Mouse (Mus musculus) forebrain, embryonic 12.5 days (tissue): ENCODE data around the gene Triobp. TPM values are rescaled to one million over a fixed set of nuclear protein-coding genes. Genes with fewer than 3 reads are reported as not detected.

Experiments
- ATAC-seq: fragments of 200-750 bp; cut with Nextera tagmentation; 2 replicates; pipeline ENCODE4 v1.8.0; 2017; ENCODE audit warnings: moderate TSS enrichment; ENCODE audit not compliant: low FRiP score
- H3K27ac ChIP-seq: fragments of 300-500 bp; sonication (generic); 2 replicates; pipeline ENCODE4 v1.5.1; 2016; ENCODE audit warnings: mild to moderate bottlenecking
- H3K27me3 ChIP-seq: fragments of 300-500 bp; sonication (generic); 2 replicates; pipeline ENCODE4 v1.6.1; 2016; ENCODE audit warnings: mild to moderate bottlenecking
- H3K36me3 ChIP-seq: fragments of 300-500 bp; sonication (generic); replicated peaks from 2 replicates; pipeline ENCODE4 v1.6.1; 2016; ENCODE audit warnings: mild to moderate bottlenecking
- H3K4me1 ChIP-seq: fragments of 300-500 bp; sonication (generic); 2 replicates; pipeline ENCODE4 v1.6.1; 2016
- H3K4me2 ChIP-seq: fragments of 300-500 bp; sonication (generic); 2 replicates; pipeline ENCODE4 v1.6.1; 2016; ENCODE audit warnings: mild to moderate bottlenecking, moderate library complexity
- H3K4me3 ChIP-seq: fragments of 300-500 bp; sonication (generic); replicated peaks from 2 replicates; pipeline ENCODE4 v1.5.1; 2016; ENCODE audit warnings: mild to moderate bottlenecking
- H3K9ac ChIP-seq: fragments of 300-500 bp; sonication (generic); 2 replicates; pipeline ENCODE4 v1.6.1; 2016; ENCODE audit warnings: mild to moderate bottlenecking
- H3K9me3 ChIP-seq: fragments of 300-500 bp; sonication (generic); 2 replicates; pipeline ENCODE4 v1.6.1; 2016
- WGBS: fragments of 180-500 bp; shearing (Covaris S2); methylation state at CpG from one replicate; pipeline ENCODE4 v1.1.7; 2016; 5-methylcytosine and 5-hydroxymethylcytosine counted together
- polyA plus RNA-seq: library from polyadenylated mRNA; unstranded; fragments of >200 nt; fragmentation: Nextera tagmentation; extraction: Ambion mirVana; gene quantifications from 2 replicates; pipeline ENCODE4 v1.2.1, GENCODE M21; 2016

Triobp gene
- polyA plus RNA-seq, 1 experiment from 2014 or later = 40.4 TPM

- H3K27me3 ChIP-seq = no peaks in the 10 kb centered on the region
- H3K4me1 ChIP-seq = peaks cover 35% of the 10 kb centered on the region
- peak; percentile 89 for ATAC-seq
- peak overlapping the region; percentile 77 for H3K27ac ChIP-seq
- H3K4me2 ChIP-seq = peak overlapping the region; percentile 86
- H3K9me3 ChIP-seq = no peaks in the 10 kb centered on the region
- H3K4me3 ChIP-seq = peak overlapping the region; percentile 83
- peak overlapping the region; percentile 71 for H3K9ac ChIP-seq
- no peaks in the 10 kb centered on the region for H3K36me3 ChIP-seq
- WGBS = under 1% methylated on average over 61 of the region's 67 CpGs
Observed at GRCm38 (mm10) chr15:78982658-78983435, 35.3 kb downstream of the Triobp start.

GRCm38 (mm10) chr15:78983436-78984285 lies 36.1 kb downstream of the Triobp start:
- peak overlapping the region; percentile 71 for H3K9ac ChIP-seq
- peak overlapping the region; percentile 77 for H3K27ac ChIP-seq
- H3K4me1 ChIP-seq = peaks cover 40% of the 10 kb centered on the region
- H3K9me3 ChIP-seq = no peaks in the 10 kb centered on the region
- WGBS = under 1% methylated on average over 21 of the region's 21 CpGs
- ATAC-seq = peak; percentile 57
- peak overlapping the region; percentile 86 for H3K4me2 ChIP-seq
- peaks cover 7% of the 10 kb centered on the region for H3K36me3 ChIP-seq
- no peaks in the 10 kb centered on the region for H3K27me3 ChIP-seq
- peak overlapping the region; percentile 83 for H3K4me3 ChIP-seq

DNA sequence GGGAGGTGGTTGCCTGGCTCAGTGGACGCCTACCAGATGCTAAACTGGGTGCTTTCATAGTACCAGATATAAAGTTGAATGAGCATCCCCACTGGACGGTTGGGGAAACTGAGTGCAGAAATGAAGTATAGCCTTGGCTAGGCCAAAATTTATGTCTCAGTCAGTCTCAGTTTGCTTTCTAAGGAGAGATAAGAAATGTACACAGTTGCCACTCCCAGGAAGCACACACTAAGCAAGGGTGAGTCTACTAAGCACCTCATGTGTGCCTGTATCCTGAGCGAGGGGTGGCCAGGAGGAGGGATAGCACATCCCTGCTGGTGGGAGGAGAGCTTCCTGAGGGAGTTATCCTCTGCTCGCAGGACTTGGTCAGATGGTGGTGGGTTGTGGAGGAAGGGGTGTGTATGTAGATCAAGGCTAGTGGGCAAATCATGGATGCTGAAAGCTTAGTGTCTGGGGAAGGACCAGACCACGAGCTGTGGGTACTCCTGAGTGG lies 36.8 kb downstream of the Triobp start:
- 48% methylated on average over 5 of the region's 5 CpGs for WGBS
- H3K27me3 ChIP-seq = no peaks in the 10 kb centered on the region
- peaks cover 37% of the 10 kb centered on the region for H3K4me1 ChIP-seq
- H3K27ac ChIP-seq = 0 out of 2 replicates have a peak overlapping the region, but pooled peaks have one; percentile 50
- H3K36me3 ChIP-seq = peaks cover 10% of the 10 kb centered on the region
- peak overlapping the region; percentile 86 for H3K4me2 ChIP-seq
- H3K9ac ChIP-seq = peak overlapping the region; percentile 71; the same call in 1 of the 2 replicates
- H3K4me3 ChIP-seq = peak overlapping the region; percentile 83
- no peak for ATAC-seq
- H3K9me3 ChIP-seq = no peaks in the 10 kb centered on the region

DNA sequence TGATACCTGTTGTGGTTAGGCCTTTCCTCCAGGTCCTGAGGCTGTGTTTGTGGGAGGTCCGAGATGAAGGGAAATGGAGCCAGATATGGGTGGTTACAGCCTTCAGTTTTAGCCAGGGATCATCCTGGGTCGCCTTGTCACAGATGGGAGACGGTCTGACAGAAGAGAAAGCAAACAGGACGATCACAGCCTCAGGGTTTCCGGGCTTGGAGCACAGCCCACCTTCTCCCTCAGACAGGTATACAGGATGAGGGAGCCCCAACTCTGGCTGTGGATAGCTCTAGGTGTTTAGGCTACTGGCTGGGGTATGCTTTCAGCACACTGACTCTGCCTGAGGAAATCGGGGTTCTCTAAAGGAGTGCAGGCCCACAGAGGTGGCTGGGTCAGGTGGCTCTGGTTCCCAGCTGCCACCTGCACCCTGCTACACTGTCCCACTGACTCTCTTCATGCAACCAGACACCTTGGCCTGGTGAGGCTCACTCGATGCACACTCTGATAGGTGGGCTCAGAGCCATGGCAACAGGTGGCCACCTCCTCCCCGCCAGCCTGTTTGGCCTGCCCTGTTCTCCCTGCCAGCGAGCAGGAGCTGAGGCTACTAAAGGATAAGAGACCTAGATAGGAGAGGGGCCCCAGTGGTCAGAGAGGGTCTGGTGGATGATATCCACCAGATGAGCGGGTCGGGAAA lies 39.2 kb downstream of the Triobp start:
- no peak overlapping the region for H3K4me2 ChIP-seq
- no peak overlapping the region for H3K27ac ChIP-seq
- peaks cover 37% of the 10 kb centered on the region for H3K4me1 ChIP-seq
- no peak overlapping the region; the same call in 1 of the 2 replicates for H3K9ac ChIP-seq
- no peaks in the 10 kb centered on the region for H3K9me3 ChIP-seq
- peaks cover 34% of the 10 kb centered on the region for H3K36me3 ChIP-seq
- no peak for ATAC-seq
- no peaks in the 10 kb centered on the region for H3K27me3 ChIP-seq
- no peak overlapping the region for H3K4me3 ChIP-seq
- 64% methylated on average over 11 of the region's 11 CpGs for WGBS

DNA sequence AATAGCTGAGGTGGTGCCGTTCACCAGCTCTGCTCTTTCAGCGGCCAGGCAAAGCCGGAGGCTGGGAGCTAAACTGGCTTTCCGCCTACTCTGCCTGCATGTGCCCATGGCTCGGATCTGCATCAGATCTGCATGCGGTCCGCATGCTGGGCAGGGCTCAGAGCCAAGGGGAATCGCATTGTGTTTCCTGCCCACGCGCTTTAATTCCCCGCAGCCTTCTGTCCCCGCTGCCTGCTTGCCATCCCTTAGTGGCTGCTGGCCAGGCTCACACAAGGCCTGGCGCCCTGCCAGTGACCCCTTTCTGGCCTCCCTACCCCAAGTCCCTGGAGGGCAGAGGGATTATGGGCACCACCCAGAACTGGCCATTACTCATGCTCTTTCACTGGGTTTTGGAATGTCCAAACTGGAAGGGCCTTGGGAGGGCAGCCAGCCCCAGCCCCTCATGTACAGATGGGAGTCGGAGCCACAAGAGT lies 41.0 kb downstream of the Triobp start:
- H3K4me1 ChIP-seq = peaks cover 25% of the 10 kb centered on the region
- ATAC-seq = no peak
- no peaks in the 10 kb centered on the region for H3K9me3 ChIP-seq
- peaks cover 52% of the 10 kb centered on the region for H3K36me3 ChIP-seq
- no peak overlapping the region for H3K4me3 ChIP-seq
- H3K4me2 ChIP-seq = no peak overlapping the region
- no peaks in the 10 kb centered on the region for H3K27me3 ChIP-seq
- WGBS = 72% methylated on average over 14 of the region's 14 CpGs
- H3K9ac ChIP-seq = no peak overlapping the region
- H3K27ac ChIP-seq = peak overlapping the region; percentile 68

DNA sequence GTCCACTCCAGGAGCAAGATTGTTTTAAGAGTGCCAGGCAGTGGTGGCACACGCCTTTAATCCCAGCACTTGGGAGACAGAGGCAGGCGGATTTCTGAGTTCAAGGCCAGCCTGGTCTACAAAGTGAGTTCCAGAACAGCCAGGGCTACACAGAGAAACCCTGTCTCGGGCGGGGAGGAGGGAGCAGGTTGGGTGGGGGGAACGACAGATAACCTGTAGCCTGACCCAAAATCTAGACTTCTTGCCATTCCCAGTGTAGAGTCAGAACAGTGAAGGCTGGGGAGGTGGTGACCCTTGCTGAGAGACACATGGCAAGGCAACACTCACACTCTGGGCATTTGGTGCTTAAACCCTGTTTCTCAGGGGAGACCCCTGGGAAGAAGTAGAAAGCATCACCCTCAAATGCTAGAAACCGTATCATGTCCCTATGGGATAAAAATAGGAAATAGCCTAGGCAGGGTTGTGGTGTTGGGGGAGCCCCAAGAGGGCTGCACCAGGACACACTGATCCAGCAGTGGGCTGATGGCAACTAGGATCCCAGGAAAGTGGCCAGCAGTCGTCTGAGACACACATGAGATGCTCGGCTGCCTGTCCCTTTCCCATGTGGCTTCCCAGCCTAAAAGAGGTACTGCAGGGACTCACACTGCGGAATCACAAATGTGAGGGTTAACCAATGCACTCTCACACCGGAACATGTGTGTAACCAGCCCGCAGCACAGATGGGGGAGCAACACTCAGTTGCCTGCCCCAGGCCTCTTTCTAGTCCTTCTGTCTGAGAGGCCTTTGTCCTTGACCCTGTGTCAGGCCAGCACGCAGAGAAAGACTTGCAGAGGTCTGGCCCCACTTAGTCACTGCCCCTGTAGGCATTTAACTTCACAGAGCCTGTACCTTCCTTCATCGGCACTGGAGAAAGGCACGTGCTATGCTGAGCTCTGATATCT lies 41.9 kb downstream of the Triobp start:
- H3K4me3 ChIP-seq = no peak overlapping the region
- H3K36me3 ChIP-seq = peaks cover 61% of the 10 kb centered on the region
- 0 out of 2 replicates have a peak overlapping the region, but pooled peaks have one; percentile 4 for H3K9ac ChIP-seq
- no peaks in the 10 kb centered on the region for H3K27me3 ChIP-seq
- WGBS = 89% methylated on average over 14 of the region's 14 CpGs
- H3K4me1 ChIP-seq = peaks cover 16% of the 10 kb centered on the region
- H3K9me3 ChIP-seq = no peaks in the 10 kb centered on the region
- H3K4me2 ChIP-seq = no peak overlapping the region
- H3K27ac ChIP-seq = peak overlapping the region; percentile 68; the same call in 1 of the 2 replicates
- ATAC-seq = no peak

GRCm38 (mm10) chr15:78990093-78990463 lies 42.6 kb downstream of the Triobp start:
- no peak for ATAC-seq
- 95% methylated on average over 9 of the region's 9 CpGs for WGBS
- peaks cover 68% of the 10 kb centered on the region for H3K36me3 ChIP-seq

DNA sequence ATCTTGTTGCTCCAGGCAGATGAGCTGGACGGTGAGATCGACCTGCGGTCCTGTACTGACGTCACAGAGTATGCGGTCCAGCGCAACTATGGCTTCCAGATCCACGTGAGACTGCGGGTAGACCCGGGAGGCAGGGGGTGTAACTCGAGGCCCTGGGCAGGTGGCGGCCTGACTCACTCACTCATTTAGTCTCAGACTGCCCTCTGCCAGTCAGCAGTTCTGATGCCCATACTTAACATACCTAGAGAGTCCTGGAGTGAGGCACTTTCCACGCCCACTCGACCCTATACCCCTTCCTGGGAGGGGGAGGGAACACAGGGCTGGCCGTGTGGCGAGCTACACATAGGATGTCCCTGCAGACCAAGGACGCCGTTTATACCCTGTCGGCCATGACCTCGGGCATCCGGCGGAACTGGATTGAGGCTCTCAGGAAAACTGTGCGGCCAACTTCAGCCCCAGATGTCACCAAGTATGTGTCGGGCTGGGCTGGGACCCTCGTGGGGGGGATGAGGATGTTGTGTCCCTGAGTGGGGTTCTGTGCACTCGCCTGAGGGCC lies 43.5 kb downstream of the Triobp start:
- Histone ChIP-seq H3K9me3 (no peaks in the 10 kb centered on the region), H3K27me3 (no peaks in the 10 kb centered on the region), H3K4me3 (no peak overlapping the region), H3K27ac (no peak overlapping the region), H3K36me3 (peaks cover 76% of the 10 kb centered on the region), H3K9ac (no peak overlapping the region), H3K4me1 (peaks cover 12% of the 10 kb centered on the region; the same call in 1 of the 2 replicates), H3K4me2 (no peak overlapping the region)
- ATAC-seq = no peak
- WGBS = 95% methylated on average over 25 of the region's 25 CpGs

More at GRCm38 (mm10) chr15:78990093-78990463, 42.6 kb downstream of the Triobp start:
- Histone ChIP-seq H3K4me3 (no peak overlapping the region), H3K9me3 (no peaks in the 10 kb centered on the region), H3K9ac (no peak overlapping the region), H3K4me2 (no peak overlapping the region), H3K4me1 (peaks cover 12% of the 10 kb centered on the region; the same call in 1 of the 2 replicates), H3K27me3 (no peaks in the 10 kb centered on the region), H3K27ac (no peak overlapping the region)

DNA sequence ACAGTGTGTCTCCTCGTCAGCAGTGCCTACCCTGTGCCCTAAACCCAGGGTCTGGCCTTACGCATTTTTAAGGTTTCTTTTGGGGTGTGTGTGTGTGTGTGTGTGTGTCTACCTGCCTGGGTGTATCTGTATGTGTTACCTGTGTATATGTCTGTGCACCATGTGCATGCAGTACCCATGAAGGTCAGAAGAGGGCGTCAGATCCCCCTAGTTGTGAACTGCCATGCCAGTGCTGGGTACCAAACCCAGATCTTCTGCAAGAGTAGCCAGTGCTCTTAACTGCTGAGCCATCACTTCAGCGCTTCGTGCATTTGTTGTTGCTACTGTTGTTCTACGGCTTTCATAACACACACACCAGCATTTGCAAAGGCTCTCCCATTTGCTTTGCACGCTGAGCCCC lies 44.7 kb downstream of the Triobp start:
- H3K9ac ChIP-seq = no peak overlapping the region
- H3K4me2 ChIP-seq = no peak overlapping the region
- 96% methylated on average over 7 of the region's 7 CpGs for WGBS
- no peaks in the 10 kb centered on the region for H3K9me3 ChIP-seq
- no peak overlapping the region for H3K27ac ChIP-seq
- H3K4me1 ChIP-seq = peaks cover 12% of the 10 kb centered on the region; the same call in 1 of the 2 replicates
- H3K27me3 ChIP-seq = no peaks in the 10 kb centered on the region
- no peak overlapping the region for H3K4me3 ChIP-seq
- no peak for ATAC-seq
- H3K36me3 ChIP-seq = peaks cover 84% of the 10 kb centered on the region

DNA sequence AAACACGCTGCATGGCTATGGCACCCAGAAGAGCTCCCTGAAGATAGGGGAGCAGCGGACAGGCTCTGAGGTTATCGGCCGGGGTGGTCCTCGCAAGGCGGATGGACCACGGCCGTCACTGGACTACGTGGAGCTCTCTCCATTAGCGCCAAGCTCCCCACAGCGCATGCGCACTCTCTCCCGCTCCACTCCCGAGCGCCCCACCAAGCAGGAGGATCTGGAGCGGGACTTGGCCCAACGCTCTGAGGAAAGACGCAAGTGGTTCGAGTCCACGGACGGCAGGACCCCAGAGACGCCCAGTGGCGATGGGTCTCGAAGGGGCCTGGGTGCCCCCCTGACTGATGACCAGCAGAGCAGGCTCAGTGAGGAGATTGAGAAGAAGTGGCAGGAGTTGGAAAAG lies 45.4 kb downstream of the Triobp start:
- no peak overlapping the region for H3K27ac ChIP-seq
- H3K36me3 ChIP-seq = peaks cover 87% of the 10 kb centered on the region
- WGBS = 95% methylated on average over 24 of the region's 24 CpGs
- no peak overlapping the region for H3K9ac ChIP-seq
- no peaks in the 10 kb centered on the region for H3K9me3 ChIP-seq
- H3K4me1 ChIP-seq = peaks cover 10% of the 10 kb centered on the region; the same call in 1 of the 2 replicates
- ATAC-seq = no peak
- H3K27me3 ChIP-seq = no peaks in the 10 kb centered on the region
- H3K4me2 ChIP-seq = no peak overlapping the region
- no peak overlapping the region for H3K4me3 ChIP-seq

- no peak for ATAC-seq
- WGBS = 92% methylated on average over 4 of the region's 4 CpGs
- H3K27ac ChIP-seq = no peak overlapping the region
- no peaks in the 10 kb centered on the region for H3K4me1 ChIP-seq
- H3K4me3 ChIP-seq = no peak overlapping the region
- H3K9me3 ChIP-seq = no peaks in the 10 kb centered on the region
- H3K9ac ChIP-seq = no peak overlapping the region
- no peaks in the 10 kb centered on the region for H3K27me3 ChIP-seq
- H3K36me3 ChIP-seq = peaks cover 79% of the 10 kb centered on the region
- no peak overlapping the region for H3K4me2 ChIP-seq
Observed at GRCm38 (mm10) chr15:78995916-78996315, 48.4 kb downstream of the Triobp start.
